Mouse (Mus musculus) forebrain, embryonic 12.5 days (tissue): ENCODE data around the gene Syt12. TPM values are rescaled to one million over a fixed set of nuclear protein-coding genes. Genes with fewer than 3 reads are reported as not detected.
"Not testable (repeated sequence)": the region's sequence is repeated elsewhere in the genome, so short reads cannot be mapped to it uniquely, and the experiment has no call there.

ENCODE experiments used
- ATAC-seq: fragments of 200-750 bp; cut with Nextera tagmentation; 2 replicates; pipeline ENCODE4 v1.8.0; 2017; ENCODE audit warnings: moderate TSS enrichment; ENCODE audit not compliant: low FRiP score
- H3K27ac ChIP-seq: fragments of 300-500 bp; sonication (generic); 2 replicates; pipeline ENCODE4 v1.5.1; 2016; ENCODE audit warnings: mild to moderate bottlenecking
- H3K27me3 ChIP-seq: fragments of 300-500 bp; sonication (generic); 2 replicates; pipeline ENCODE4 v1.6.1; 2016; ENCODE audit warnings: mild to moderate bottlenecking
- H3K36me3 ChIP-seq: fragments of 300-500 bp; sonication (generic); replicated peaks from 2 replicates; pipeline ENCODE4 v1.6.1; 2016; ENCODE audit warnings: mild to moderate bottlenecking
- H3K4me1 ChIP-seq: fragments of 300-500 bp; sonication (generic); 2 replicates; pipeline ENCODE4 v1.6.1; 2016
- H3K4me2 ChIP-seq: fragments of 300-500 bp; sonication (generic); 2 replicates; pipeline ENCODE4 v1.6.1; 2016; ENCODE audit warnings: mild to moderate bottlenecking, moderate library complexity
- H3K4me3 ChIP-seq: fragments of 300-500 bp; sonication (generic); replicated peaks from 2 replicates; pipeline ENCODE4 v1.5.1; 2016; ENCODE audit warnings: mild to moderate bottlenecking
- H3K9ac ChIP-seq: fragments of 300-500 bp; sonication (generic); 2 replicates; pipeline ENCODE4 v1.6.1; 2016; ENCODE audit warnings: mild to moderate bottlenecking
- H3K9me3 ChIP-seq: fragments of 300-500 bp; sonication (generic); 2 replicates; pipeline ENCODE4 v1.6.1; 2016
- WGBS: fragments of 180-500 bp; shearing (Covaris S2); methylation state at CpG from one replicate; pipeline ENCODE4 v1.1.7; 2016; 5-methylcytosine and 5-hydroxymethylcytosine counted together
- polyA plus RNA-seq: library from polyadenylated mRNA; unstranded; fragments of >200 nt; fragmentation: Nextera tagmentation; extraction: Ambion mirVana; gene quantifications from 2 replicates; pipeline ENCODE4 v1.2.1, GENCODE M21; 2016

Syt12 gene
- polyA plus RNA-seq, 1 experiment from 2014 or later = 1.3 TPM

DNA sequence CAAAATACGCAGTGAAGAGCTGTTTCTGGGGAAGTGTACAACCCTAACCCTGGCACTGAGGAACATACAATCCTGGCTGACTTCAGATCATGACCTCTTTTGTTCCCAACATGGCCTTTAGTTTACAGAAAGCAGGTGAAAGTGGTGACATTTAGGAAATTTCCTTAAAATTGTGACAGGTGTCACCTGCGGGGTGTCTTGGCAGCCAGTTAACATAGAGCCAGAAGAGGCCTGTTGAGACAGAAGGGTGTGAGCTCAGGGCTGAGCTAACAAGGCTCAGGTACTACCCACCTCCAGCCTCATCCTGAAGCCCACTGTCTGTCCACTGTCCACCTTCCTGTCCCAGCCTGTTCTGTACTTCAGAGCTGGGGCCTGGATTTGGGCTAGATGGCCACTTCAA is 2.8 kb upstream of the Syt12 start:
- Histone ChIP-seq H3K9ac (no peak overlapping the region), H3K27ac (no peak overlapping the region), H3K4me3 (no peak overlapping the region), H3K4me1 (peaks cover 13% of the 10 kb centered on the region), H3K27me3 (peaks cover 48% of the 10 kb centered on the region), H3K4me2 (no peak overlapping the region), H3K9me3 (no peaks in the 10 kb centered on the region), H3K36me3 (no peaks in the 10 kb centered on the region)
- 80% methylated on average over 2 of the region's 2 CpGs for WGBS
- ATAC-seq = no peak

DNA sequence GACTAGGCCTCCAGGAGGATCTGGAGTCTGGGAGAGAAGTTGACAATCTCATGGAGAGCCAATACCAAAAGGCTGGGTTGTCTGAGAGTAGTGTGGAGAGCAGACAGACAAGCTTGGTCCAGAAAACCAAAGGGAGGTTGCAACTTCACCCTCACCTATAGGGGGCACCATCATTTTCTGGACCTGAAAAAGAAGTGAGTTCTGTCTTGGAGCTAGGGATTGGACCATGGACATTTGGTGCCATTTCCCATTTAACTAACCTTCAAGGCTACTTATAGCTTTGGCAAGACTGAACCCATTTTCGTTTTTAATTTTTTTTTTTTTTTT is 906 bp upstream of the Syt12 start:
- Histone ChIP-seq H3K4me1 (peaks cover 13% of the 10 kb centered on the region), H3K9me3 (no peaks in the 10 kb centered on the region), H3K36me3 (no peaks in the 10 kb centered on the region), H3K4me3 (no peak overlapping the region), H3K27ac (no peak overlapping the region), H3K27me3 (peaks cover 66% of the 10 kb centered on the region), H3K4me2 (no peak overlapping the region), H3K9ac (no peak overlapping the region)
- ATAC-seq = no peak
- WGBS = 32% methylated on average over 1 of the region's 1 CpGs

DNA sequence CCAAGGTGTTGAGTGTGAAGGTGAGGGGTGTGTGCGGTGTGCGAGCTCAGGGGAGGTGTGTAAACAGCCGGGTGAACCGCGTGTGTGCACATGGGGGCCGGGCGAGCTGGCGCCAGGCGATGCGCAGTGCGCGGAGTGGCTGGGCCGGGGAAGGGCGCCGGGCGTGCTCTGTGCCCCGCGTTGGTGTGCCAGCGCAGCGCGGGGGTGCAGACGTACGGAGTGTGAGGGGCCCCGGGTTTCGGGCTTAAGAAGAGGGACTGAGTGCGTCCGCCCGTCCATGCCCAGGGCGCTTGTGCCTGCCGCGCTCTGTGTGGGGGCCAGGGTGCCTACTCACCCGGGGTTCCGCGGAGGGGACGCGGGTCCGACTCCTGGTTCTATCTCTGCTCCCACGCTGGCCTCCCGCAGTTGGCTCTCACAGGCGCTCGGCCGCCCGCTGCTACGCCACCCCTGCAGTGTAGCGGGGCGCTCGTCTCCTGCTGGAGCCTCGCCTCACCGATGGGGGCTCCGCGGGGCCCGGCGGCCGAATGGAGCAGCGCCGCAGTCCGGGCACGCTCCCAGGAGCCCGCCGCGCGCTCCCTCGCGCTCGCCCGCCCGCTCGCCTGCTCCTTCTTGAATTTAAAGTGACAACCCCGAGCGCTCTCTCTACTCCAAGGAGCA is 518 bp downstream of the Syt12 start:
- under 1% methylated on average over 68 of the region's 70 CpGs for WGBS

DNA sequence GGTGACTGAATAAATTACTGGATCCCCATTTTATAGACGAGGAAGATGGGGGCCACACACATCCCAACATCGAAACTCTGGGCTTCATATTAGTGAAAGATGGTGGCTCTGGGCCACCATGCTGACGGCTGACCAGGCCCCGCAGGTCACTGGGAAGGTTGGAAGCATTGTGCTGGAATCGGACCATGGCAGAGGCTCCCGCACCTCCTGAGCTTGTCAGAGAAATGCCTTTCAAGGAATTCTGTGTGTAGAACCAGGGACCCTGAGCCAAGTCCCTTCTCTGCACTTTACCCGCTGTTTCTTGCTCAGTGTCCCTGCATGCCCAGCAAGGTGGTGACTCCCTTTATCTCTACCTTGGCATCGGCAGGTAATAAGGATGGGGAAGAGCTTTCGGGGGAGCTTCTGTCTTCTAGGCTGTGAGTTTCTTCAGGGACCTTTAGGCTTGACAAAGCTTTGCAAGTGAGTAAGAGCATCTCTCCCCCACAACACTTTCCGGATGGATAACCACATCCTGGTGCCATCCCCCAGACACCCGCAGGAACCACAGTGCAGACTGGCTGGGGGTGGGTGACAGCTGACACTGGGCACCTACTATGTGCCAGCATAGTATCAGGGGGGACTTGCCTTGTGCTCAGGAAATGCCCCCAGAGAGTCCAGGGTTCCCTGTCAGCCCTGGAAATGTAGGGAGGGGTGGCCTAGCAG is 1.9 kb downstream of the Syt12 start:
- no peak for ATAC-seq
- H3K4me3 ChIP-seq = no peak overlapping the region
- WGBS = 78% methylated on average over 11 of the region's 11 CpGs

More for the DNA sequence above, 518 bp downstream of the Syt12 start:
- Histone ChIP-seq H3K9ac (peak overlapping the region; percentile 56), H3K4me1 (peaks cover 13% of the 10 kb centered on the region), H3K36me3 (no peaks in the 10 kb centered on the region), H3K27ac (no peak overlapping the region), H3K4me2 (peak overlapping the region; percentile 96), H3K9me3 (no peaks in the 10 kb centered on the region), H3K4me3 (peak overlapping the region; percentile 53), H3K27me3 (peaks cover 76% of the 10 kb centered on the region)
- peak; percentile 49; the same call in 1 of the 2 replicates for ATAC-seq

DNA sequence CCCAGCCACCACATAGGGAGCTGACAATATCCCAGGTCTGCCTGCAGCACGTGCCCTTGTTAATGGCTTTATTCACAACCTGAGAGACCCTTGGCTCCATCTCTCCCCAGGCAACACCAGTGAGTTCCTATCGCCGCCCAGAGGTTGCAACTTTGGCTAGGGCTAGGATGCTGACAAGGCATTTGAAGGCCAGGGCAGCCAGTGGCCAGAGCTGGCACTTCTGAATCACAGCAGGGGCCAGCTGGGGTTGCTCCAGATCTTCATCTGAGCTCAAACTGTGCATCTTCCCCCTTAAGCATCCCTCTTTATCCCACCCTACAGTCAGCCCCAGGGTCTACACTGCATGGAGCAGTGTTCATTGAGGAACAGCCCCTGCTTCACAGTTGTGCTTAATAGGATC is 2.5 kb downstream of the Syt12 start:
- Histone ChIP-seq H3K9me3 (no peaks in the 10 kb centered on the region), H3K4me1 (peaks cover 13% of the 10 kb centered on the region), H3K9ac (no peak overlapping the region), H3K4me3 (no peak overlapping the region), H3K27me3 (peaks cover 71% of the 10 kb centered on the region), H3K4me2 (no peak overlapping the region), H3K27ac (no peak overlapping the region), H3K36me3 (no peaks in the 10 kb centered on the region)
- no peak for ATAC-seq
- 57% methylated on average over 3 of the region's 3 CpGs for WGBS

More for the DNA sequence above, 1.9 kb downstream of the Syt12 start:
- H3K27me3 ChIP-seq = peaks cover 76% of the 10 kb centered on the region
- no peak overlapping the region for H3K4me2 ChIP-seq
- H3K9ac ChIP-seq = no peak overlapping the region
- H3K9me3 ChIP-seq = no peaks in the 10 kb centered on the region
- no peaks in the 10 kb centered on the region for H3K36me3 ChIP-seq
- no peak overlapping the region for H3K27ac ChIP-seq
- H3K4me1 ChIP-seq = peaks cover 13% of the 10 kb centered on the region

DNA sequence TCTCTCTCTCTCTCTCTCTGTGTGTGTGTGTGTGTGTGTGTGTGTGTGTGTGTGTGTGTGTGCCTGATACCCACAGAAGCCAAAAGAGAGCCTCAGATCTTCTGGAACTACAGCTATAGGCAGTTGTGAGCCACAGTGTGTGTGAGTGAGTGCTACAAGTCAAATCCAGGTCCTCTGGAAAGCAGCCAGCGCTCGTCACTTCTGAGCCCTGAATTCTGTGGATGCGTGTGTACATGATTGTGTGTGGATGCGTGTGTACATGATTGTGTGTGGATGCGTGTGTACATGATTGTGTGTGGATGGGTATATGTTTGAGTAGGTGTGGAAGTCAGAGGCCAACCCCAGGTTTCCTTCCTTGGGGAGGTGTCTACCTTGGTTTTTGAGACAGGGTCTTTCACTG is 3.7 kb downstream of the Syt12 start:
- 87% methylated on average over 5 of the region's 5 CpGs for WGBS
- Histone ChIP-seq H3K36me3 (no peaks in the 10 kb centered on the region), H3K9ac (no peak overlapping the region), H3K27ac (no peak overlapping the region), H3K9me3 (no peaks in the 10 kb centered on the region), H3K4me2 (no peak overlapping the region), H3K4me3 (no peak overlapping the region), H3K27me3 (peaks cover 59% of the 10 kb centered on the region), H3K4me1 (peaks cover 13% of the 10 kb centered on the region)
- no peak for ATAC-seq

DNA sequence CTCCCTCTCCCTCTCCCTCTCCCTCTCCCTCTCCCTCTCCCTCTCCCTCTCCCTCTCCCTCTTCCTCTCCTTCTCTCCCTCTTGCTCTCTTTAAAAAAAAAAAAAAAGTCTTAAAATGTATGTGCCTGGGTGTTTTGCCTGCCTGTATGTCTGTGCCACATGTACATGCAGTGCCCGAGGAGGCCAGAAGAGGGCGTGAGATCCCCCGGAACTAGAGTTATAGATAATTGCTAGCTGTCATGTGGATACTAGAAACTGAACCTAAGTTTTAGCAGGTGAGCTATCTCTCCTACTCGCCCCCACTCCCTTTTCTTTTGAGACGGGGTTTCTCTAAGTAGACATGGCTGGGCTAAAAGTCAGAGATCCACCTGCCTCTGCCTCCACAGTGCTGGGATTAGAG is 8.9 kb downstream of the Syt12 start:
- Histone ChIP-seq H3K27ac (no peak overlapping the region), H3K4me2 (no peak overlapping the region), H3K9ac (no peak overlapping the region), H3K4me3 (no peak overlapping the region), H3K4me1 (no peaks in the 10 kb centered on the region), H3K36me3 (no peaks in the 10 kb centered on the region), H3K9me3 (no peaks in the 10 kb centered on the region), H3K27me3 (peaks cover 16% of the 10 kb centered on the region)
- no peak for ATAC-seq
- 35% methylated on average over 5 of the region's 5 CpGs for WGBS

DNA sequence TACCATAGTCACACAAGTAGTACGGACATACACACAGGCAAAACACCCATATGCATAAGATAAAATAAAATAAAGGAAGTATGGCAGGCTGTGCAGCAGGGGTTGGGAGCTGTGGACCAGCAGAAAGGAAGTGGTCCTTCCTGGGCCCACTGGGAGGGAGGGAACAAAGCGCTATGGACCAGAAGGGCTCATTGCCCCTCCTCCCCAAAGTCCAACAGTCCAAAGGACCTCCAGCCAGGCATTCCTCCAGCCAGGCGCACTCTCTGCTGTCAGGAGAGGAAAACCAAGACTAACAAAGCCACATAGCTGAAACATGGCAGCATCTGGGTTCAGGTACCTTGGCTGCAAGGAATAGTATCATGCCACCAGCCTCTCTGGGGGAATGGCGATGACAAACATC is 12.6 kb downstream of the Syt12 start:
- Histone ChIP-seq H3K27ac (no peak overlapping the region), H3K9ac (no peak overlapping the region), H3K9me3 (no peaks in the 10 kb centered on the region), H3K4me1 (no peaks in the 10 kb centered on the region), H3K4me2 (no peak overlapping the region), H3K27me3 (peaks cover 3% of the 10 kb centered on the region; the same call in 1 of the 2 replicates), H3K36me3 (no peaks in the 10 kb centered on the region), H3K4me3 (no peak overlapping the region)
- WGBS = 86% methylated on average over 4 of the region's 4 CpGs
- ATAC-seq = no peak

DNA sequence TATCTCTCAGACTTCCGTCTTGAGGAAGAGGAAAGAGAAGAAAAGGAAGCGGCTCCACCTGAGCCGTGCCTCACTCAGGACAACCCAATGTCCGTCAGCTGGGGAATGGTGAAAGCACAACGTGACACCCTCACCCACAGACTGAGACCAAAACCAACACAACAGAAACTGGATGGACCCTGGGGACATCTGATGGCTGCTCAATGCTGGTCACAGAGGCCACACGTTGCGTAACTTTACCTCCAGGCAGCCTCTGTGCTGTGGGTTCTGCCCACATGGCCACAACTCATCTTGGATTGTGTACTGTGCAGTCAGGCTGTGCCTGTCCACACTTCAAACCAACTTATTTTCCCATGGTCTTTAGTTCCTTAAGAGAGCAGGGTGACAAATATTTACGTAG is 15.3 kb downstream of the Syt12 start:
- H3K27ac ChIP-seq = no peak overlapping the region
- H3K27me3 ChIP-seq = peaks cover 3% of the 10 kb centered on the region; the same call in 1 of the 2 replicates
- H3K4me1 ChIP-seq = no peaks in the 10 kb centered on the region
- 90% methylated on average over 8 of the region's 8 CpGs for whole genome bisulfite sequencing
- no peak overlapping the region for H3K4me3 ChIP-seq
- H3K9me3 ChIP-seq = no peaks in the 10 kb centered on the region
- no peak overlapping the region for H3K4me2 ChIP-seq
- no peak overlapping the region for H3K9ac ChIP-seq
- no peaks in the 10 kb centered on the region for H3K36me3 ChIP-seq
- no peak for ATAC-seq

DNA sequence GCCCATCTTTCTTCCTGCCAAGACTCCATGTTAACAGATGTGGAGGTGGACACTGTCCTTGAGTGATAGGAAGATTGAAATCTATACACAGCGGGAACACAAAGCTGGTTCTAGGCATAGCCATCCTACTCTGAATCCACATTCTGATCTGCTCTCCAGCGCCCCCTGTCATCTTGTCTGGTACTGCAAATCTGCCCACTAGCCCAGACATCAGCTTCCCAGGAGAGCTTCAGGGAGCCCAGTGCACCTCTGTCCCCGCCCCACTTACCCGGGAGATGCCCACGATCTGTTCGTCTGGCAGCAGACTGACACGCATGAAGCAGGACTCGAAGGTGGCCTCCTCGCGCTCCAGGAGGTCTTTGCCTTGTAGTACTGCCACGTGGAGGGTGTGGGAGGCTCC is 21.0 kb downstream of the Syt12 start:
- Histone ChIP-seq H3K27ac (no peak overlapping the region), H3K36me3 (no peaks in the 10 kb centered on the region), H3K9me3 (no peaks in the 10 kb centered on the region), H3K27me3 (0 out of 2 replicates have a peak, but pooled peaks cover 6% of the 10 kb centered on the region), H3K4me1 (0 out of 2 replicates have a peak, but pooled peaks cover 6% of the 10 kb centered on the region), H3K4me3 (no peak overlapping the region), H3K4me2 (no peak overlapping the region), H3K9ac (no peak overlapping the region)
- ATAC-seq = no peak
- WGBS = 11% methylated on average over 11 of the region's 11 CpGs

DNA sequence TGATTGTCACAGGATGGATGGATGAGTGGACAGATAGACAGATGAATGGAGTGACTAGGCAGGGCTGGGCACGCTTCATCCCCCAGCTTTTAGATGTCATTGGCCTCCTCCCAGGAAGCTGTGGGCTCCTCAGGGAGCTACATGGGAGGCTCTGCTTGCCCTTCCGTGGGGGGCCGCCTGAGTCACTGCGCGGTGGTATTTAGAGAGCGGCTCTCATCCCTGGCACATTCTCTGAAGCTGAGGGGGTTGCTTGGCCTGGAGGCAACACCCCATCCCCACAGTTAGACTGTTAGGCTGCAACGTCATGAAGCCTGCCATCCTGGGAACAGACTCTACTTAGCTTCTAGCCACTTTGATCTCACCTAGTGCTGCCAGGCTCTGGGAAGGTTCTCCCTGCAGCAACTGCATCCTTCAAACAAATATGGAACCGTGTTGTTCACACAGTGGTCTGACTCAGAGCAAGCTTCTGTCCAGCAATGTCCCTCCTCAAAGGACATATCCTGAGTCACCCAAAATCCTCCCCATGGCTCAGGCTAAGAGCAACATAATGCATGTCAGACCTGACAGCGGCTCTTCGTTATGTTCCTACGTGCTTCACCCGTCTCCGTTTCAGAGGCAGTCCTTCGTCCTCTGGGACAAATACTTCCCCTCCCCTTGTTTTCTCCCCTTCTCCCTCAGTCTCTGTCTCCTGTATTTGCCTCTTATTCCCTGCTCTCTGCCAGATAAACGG is 22.0 kb downstream of the Syt12 start:
- 79% methylated on average over 15 of the region's 15 CpGs for WGBS
- Histone ChIP-seq H3K27ac (no peak overlapping the region), H3K27me3 (0 out of 2 replicates have a peak, but pooled peaks cover 6% of the 10 kb centered on the region), H3K4me2 (no peak overlapping the region), H3K4me3 (no peak overlapping the region), H3K9me3 (no peaks in the 10 kb centered on the region), H3K9ac (no peak overlapping the region), H3K36me3 (no peaks in the 10 kb centered on the region), H3K4me1 (0 out of 2 replicates have a peak, but pooled peaks cover 6% of the 10 kb centered on the region)
- ATAC-seq = no peak

DNA sequence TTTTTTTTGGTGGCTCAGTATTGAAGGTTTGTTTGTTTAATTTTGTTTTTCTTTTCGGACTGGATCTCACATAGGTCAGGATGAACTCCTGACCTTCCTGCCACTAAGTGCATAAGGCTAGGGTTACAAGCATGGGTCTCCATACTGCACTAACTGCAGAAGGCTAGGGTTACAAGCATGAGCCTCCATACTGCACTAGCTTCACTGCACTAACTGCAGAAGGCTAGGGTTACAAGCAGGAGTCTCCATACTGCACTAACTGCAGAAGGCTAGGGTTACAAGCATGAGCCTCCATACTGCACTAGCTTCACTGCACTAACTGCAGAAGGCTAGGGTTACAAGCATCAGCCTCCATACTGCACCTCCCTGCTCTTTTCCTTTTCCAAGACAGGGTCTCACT is 23.2 kb downstream of the Syt12 start:
- WGBS = 73% methylated on average over 1 of the region's 1 CpGs
- not testable (repeated sequence) for H3K4me2 ChIP-seq

More for the DNA sequence above, 23.2 kb downstream of the Syt12 start:
- not testable (repeated sequence) for H3K9me3 ChIP-seq, H3K27ac ChIP-seq, H3K27me3 ChIP-seq, H3K36me3 ChIP-seq, H3K9ac ChIP-seq, ATAC-seq, H3K4me1 ChIP-seq, H3K4me3 ChIP-seq
